Mouse (Mus musculus): Measurements from ENCODE around the gene Myo1f.

Myo1f gene

GRCm38 (mm10) chr17:33649781-33650475, 94.4 kb downstream of the Myo1f start:
- DNase-seq (ENCODE audit: low read depth, low spot score), result no peak
